Mouse (Mus musculus): ENCODE results near the gene Mkrn1. TPM values are rescaled to one million over a fixed set of nuclear protein-coding genes. Genes with fewer than 3 reads are reported as not detected.

The Mkrn1 gene
- polyA plus RNA-seq, 1 experiment, result 30.9 TPM

GRCm38 (mm10) chr6:39455339-39456160, 35.3 kb upstream of the Mkrn1 start:
- Histone ChIP-seq H3ac (ENCODE audit: control insufficient read depth, insufficient read length, low read depth) (no peak overlapping the region), H3K79me2 (ENCODE audit: control insufficient read depth, insufficient read depth) (no peaks in the 10 kb centered on the region), H3K4me3 (ENCODE audit: insufficient read depth, poor library complexity, severe bottlenecking) (no peak overlapping the region), H3K27me3 (ENCODE audit: control insufficient read depth, insufficient read depth, insufficient read length) (no peaks in the 10 kb centered on the region), H3K79me3 (ENCODE audit: low read depth) (no peaks in the 10 kb centered on the region), H3K36me3 (ENCODE audit: control insufficient read depth, insufficient read depth) (peaks cover under 1% of the 10 kb centered on the region)
- no peak for TF ChIP-seq MYOD1 (IDR thresholded peaks at IDR 0.05; ENCODE audit: control insufficient read depth, insufficient read length, low read depth)
- TF ChIP-seq MYOG (IDR thresholded peaks at IDR 0.05; ENCODE audit: control insufficient read depth, extremely low read depth, insufficient read length), result no peak
- TF ChIP-seq MAX (IDR thresholded peaks at IDR 0.05), result no peak
- no peak for TF ChIP-seq USF1 (IDR thresholded peaks at IDR 0.05; ENCODE audit: low read depth)
- no peak for TF ChIP-seq CEBPB (IDR thresholded peaks at IDR 0.05; ENCODE audit: low read depth)

DNA sequence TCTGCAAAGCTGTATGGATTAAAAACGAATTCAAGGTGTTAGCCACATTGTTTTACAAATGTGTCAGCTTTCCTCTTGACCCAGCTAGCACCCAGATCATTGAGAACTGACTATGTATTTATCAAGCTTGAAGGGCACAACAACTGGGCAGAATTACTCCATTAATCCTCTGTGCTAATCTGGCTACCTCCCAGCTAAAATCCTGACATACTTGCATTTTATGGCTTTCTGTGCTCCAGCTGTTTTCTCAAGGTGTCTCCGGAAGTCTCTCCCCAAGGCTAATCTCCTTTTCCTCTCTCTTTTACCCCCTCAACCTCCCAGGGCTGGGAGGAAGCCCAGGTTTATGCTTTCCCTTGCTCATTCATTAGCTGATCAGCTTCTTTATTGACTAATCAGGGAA, 34.4 kb upstream of the Mkrn1 start:
- H3K79me3 ChIP-seq (ENCODE audit: low read depth), result no peaks in the 10 kb centered on the region
- H3ac ChIP-seq (ENCODE audit: control insufficient read depth, insufficient read length, low read depth), result no peak overlapping the region
- no peak overlapping the region for H3K4me3 ChIP-seq (ENCODE audit: insufficient read depth, poor library complexity, severe bottlenecking)
- H3K27me3 ChIP-seq (ENCODE audit: control insufficient read depth, insufficient read depth, insufficient read length), result no peaks in the 10 kb centered on the region
- H3K36me3 ChIP-seq (ENCODE audit: control insufficient read depth, insufficient read depth), result no peaks in the 10 kb centered on the region
- TF ChIP-seq USF1 (IDR thresholded peaks at IDR 0.05; ENCODE audit: low read depth), result no peak
- TF ChIP-seq MYOG (IDR thresholded peaks at IDR 0.05; ENCODE audit: control insufficient read depth, extremely low read depth, insufficient read length), result no peak
- no peak for TF ChIP-seq MAX (IDR thresholded peaks at IDR 0.05)
- no peak for TF ChIP-seq CTCF (IDR thresholded peaks at IDR 0.05; ENCODE audit: control insufficient read depth, insufficient read depth, insufficient read length)
- TF ChIP-seq FOSL1 (IDR thresholded peaks at IDR 0.05; ENCODE audit: insufficient read depth, low read length, poor library complexity, severe bottlenecking), result no peak
- no peak for TF ChIP-seq CEBPB (IDR thresholded peaks at IDR 0.05; ENCODE audit: low read depth)
- TF ChIP-seq MYOD1 (IDR thresholded peaks at IDR 0.05; ENCODE audit: control insufficient read depth, insufficient read length, low read depth), result no peak
- no peaks in the 10 kb centered on the region for H3K79me2 ChIP-seq (ENCODE audit: control insufficient read depth, insufficient read depth)

DNA sequence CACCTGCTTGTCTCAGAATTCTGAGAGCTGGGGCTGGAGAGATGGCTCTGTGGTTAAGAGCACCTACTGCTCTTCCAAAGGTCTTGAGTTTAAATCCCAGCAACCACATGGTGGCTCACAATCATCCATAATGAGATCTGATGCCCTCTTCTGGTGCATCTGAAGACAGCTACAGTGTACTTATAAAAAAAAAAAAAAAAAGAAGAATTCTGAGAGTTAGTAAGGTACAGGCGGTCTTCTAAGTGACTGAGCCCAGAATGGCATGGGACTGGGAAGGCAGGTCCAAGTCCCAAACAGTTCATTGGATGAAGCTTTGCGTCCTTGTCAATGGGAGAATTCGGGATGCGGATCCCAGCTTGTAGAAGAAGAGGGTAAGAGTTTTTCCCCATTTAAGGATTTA, 33.3 kb upstream of the Mkrn1 start:
- TF ChIP-seq CEBPB (IDR thresholded peaks at IDR 0.05; ENCODE audit: low read depth) (no peak), MYOG (IDR thresholded peaks at IDR 0.05; ENCODE audit: control insufficient read depth, extremely low read depth, insufficient read length) (no peak), MYOD1 (IDR thresholded peaks at IDR 0.05; ENCODE audit: control insufficient read depth, insufficient read length, low read depth) (no peak), MAX (IDR thresholded peaks at IDR 0.05) (no peak)

DNA sequence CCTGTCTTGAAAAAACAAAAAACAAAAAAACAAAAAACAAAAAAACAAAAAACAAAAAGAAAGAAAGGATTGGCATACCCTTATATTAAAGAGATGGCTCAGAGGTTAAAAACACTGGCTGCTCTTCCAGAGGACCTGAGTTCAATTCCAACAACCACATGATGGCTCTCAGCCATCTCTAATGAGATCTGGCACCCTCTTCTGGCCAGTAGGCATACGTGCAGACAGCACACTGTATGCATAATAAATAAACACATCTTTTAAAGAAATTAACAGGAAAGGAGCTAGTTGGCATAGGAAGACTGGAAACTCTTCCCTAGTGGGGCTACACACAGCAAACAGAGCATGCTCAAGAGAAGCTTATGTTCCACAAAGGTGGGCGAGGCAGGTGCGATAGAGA, 30.8 kb upstream of the Mkrn1 start:
- H3K27me3 ChIP-seq (ENCODE audit: control insufficient read depth, insufficient read depth, insufficient read length), result no peaks in the 10 kb centered on the region
- H3K79me3 ChIP-seq (ENCODE audit: low read depth), result no peaks in the 10 kb centered on the region
- no peak overlapping the region for H3K4me3 ChIP-seq (ENCODE audit: insufficient read depth, poor library complexity, severe bottlenecking)
- TF ChIP-seq MYOD1 (IDR thresholded peaks at IDR 0.05; ENCODE audit: control insufficient read depth, insufficient read length, low read depth), result no peak
- TF ChIP-seq CEBPB (IDR thresholded peaks at IDR 0.05; ENCODE audit: low read depth), result no peak
- TF ChIP-seq USF1 (IDR thresholded peaks at IDR 0.05; ENCODE audit: low read depth), result no peak
- TF ChIP-seq FOSL1 (IDR thresholded peaks at IDR 0.05; ENCODE audit: insufficient read depth, low read length, poor library complexity, severe bottlenecking), result no peak
- TF ChIP-seq CTCF (IDR thresholded peaks at IDR 0.05; ENCODE audit: control insufficient read depth, insufficient read depth, insufficient read length), result no peak
- TF ChIP-seq MAX (IDR thresholded peaks at IDR 0.05), result no peak
- no peak for TF ChIP-seq MYOG (IDR thresholded peaks at IDR 0.05; ENCODE audit: control insufficient read depth, extremely low read depth, insufficient read length)
- H3ac ChIP-seq (ENCODE audit: control insufficient read depth, insufficient read length, low read depth), result no peak overlapping the region
- H3K79me2 ChIP-seq (ENCODE audit: control insufficient read depth, insufficient read depth), result no peaks in the 10 kb centered on the region
- no peaks in the 10 kb centered on the region for H3K36me3 ChIP-seq (ENCODE audit: control insufficient read depth, insufficient read depth)

More for the DNA sequence above, 33.3 kb upstream of the Mkrn1 start:
- Histone ChIP-seq H3K27me3 (ENCODE audit: control insufficient read depth, insufficient read depth, insufficient read length) (no peaks in the 10 kb centered on the region), H3K4me3 (ENCODE audit: insufficient read depth, poor library complexity, severe bottlenecking) (no peak overlapping the region), H3K79me3 (ENCODE audit: low read depth) (no peaks in the 10 kb centered on the region), H3K79me2 (ENCODE audit: control insufficient read depth, insufficient read depth) (no peaks in the 10 kb centered on the region), H3ac (ENCODE audit: control insufficient read depth, insufficient read length, low read depth) (no peak overlapping the region), H3K36me3 (ENCODE audit: control insufficient read depth, insufficient read depth) (no peaks in the 10 kb centered on the region)

DNA sequence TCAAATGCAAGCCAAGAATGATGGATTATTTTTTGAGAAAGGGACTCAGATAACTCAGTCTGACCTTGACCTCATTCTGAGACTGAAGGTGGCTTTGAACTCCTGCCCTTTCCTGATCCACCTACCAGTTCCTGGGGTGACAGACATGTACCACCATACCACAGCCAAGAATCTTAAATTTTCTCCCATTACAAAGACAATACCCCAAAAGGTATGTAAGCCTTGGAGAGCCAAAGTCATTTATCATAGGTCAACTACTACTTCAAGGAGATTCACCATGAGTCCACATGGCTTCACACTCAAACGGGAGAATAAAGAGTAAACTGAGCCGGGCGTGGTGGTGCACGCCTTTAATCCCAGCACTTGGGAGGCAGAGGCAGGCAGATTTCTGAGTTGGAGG, 30.3 kb upstream of the Mkrn1 start:
- H3K4me3 ChIP-seq (ENCODE audit: insufficient read depth, poor library complexity, severe bottlenecking), result no peak overlapping the region
- H3K79me2 ChIP-seq (ENCODE audit: control insufficient read depth, insufficient read depth), result no peaks in the 10 kb centered on the region
- no peak overlapping the region for H3ac ChIP-seq (ENCODE audit: control insufficient read depth, insufficient read length, low read depth)
- H3K79me3 ChIP-seq (ENCODE audit: low read depth), result no peaks in the 10 kb centered on the region
- no peaks in the 10 kb centered on the region for H3K27me3 ChIP-seq (ENCODE audit: control insufficient read depth, insufficient read depth, insufficient read length)
- TF ChIP-seq MAX (IDR thresholded peaks at IDR 0.05) (no peak), MYOG (IDR thresholded peaks at IDR 0.05; ENCODE audit: control insufficient read depth, extremely low read depth, insufficient read length) (no peak), MYOD1 (IDR thresholded peaks at IDR 0.05; ENCODE audit: control insufficient read depth, insufficient read length, low read depth) (no peak), CTCF (IDR thresholded peaks at IDR 0.05; ENCODE audit: control insufficient read depth, insufficient read depth, insufficient read length) (no peak), USF1 (IDR thresholded peaks at IDR 0.05; ENCODE audit: low read depth) (no peak), CEBPB (IDR thresholded peaks at IDR 0.05; ENCODE audit: low read depth) (no peak), FOSL1 (IDR thresholded peaks at IDR 0.05; ENCODE audit: insufficient read depth, low read length, poor library complexity, severe bottlenecking) (no peak)
- no peaks in the 10 kb centered on the region for H3K36me3 ChIP-seq (ENCODE audit: control insufficient read depth, insufficient read depth)

Data from C2C12 (cell line).